Mouse (Mus musculus): ENCODE data around the gene Tmem164. TPM values are rescaled to one million over a fixed set of nuclear protein-coding genes. Genes with fewer than 3 reads are reported as not detected.

Tmem164 gene
- polyA plus RNA-seq, 1 experiment from 2014 or later: 11.0 TPM

GRCm38 (mm10) chrX:142832221-142832620 lies 151.0 kb downstream of the Tmem164 start:
- Histone ChIP-seq H3K9me3 (replicated peaks; ENCODE audit: control insufficient read depth, low read length) (no peaks in the 10 kb centered on the region), H3K4me3 (ENCODE audit: low read depth, low read length) (no peak overlapping the region), H3K27me3 (replicated peaks; ENCODE audit: control insufficient read depth, insufficient read depth, low read length) (no peaks in the 10 kb centered on the region), H3K36me3 (ENCODE audit: control insufficient read depth, insufficient read depth, low read length) (no peaks in the 10 kb centered on the region), H3K4me1 (ENCODE audit: control insufficient read depth, insufficient read depth, low read length) (no peaks in the 10 kb centered on the region), H3K4me2 (ENCODE audit: low read length) (no peak overlapping the region), H3K27ac (ENCODE audit: low read depth, low read length) (no peak overlapping the region), H3K9ac (ENCODE audit: low read length) (no peak overlapping the region)
- WGBS: 67% methylated on average over 3 of the region's 3 CpGs
- ATAC-seq (no peak), DNase-seq (ENCODE audit: low spot score) (no peak)

GRCm38 (mm10) chrX:142833164-142833796 lies 152.1 kb downstream of the Tmem164 start:
- DNase-seq (ENCODE audit: low spot score) (no peak), ATAC-seq (no peak)
- Histone ChIP-seq H3K9me3 (replicated peaks; ENCODE audit: control insufficient read depth, low read length) (no peaks in the 10 kb centered on the region), H3K9ac (ENCODE audit: low read length) (no peak overlapping the region), H3K4me2 (ENCODE audit: low read length) (no peak overlapping the region), H3K27ac (ENCODE audit: low read depth, low read length) (no peak overlapping the region), H3K4me3 (ENCODE audit: low read depth, low read length) (no peak overlapping the region), H3K27me3 (replicated peaks; ENCODE audit: control insufficient read depth, insufficient read depth, low read length) (no peaks in the 10 kb centered on the region), H3K36me3 (ENCODE audit: control insufficient read depth, insufficient read depth, low read length) (no peaks in the 10 kb centered on the region), H3K4me1 (ENCODE audit: control insufficient read depth, insufficient read depth, low read length) (no peaks in the 10 kb centered on the region)
- 86% methylated on average over 13 of the region's 13 CpGs for WGBS

GRCm38 (mm10) chrX:142834807-142835206 lies 153.6 kb downstream of the Tmem164 start:
- Histone ChIP-seq H3K9ac (ENCODE audit: low read length) (no peak overlapping the region), H3K27me3 (replicated peaks; ENCODE audit: control insufficient read depth, insufficient read depth, low read length) (no peaks in the 10 kb centered on the region), H3K4me2 (ENCODE audit: low read length) (no peak overlapping the region), H3K36me3 (ENCODE audit: control insufficient read depth, insufficient read depth, low read length) (no peaks in the 10 kb centered on the region), H3K4me3 (ENCODE audit: low read depth, low read length) (no peak overlapping the region), H3K4me1 (ENCODE audit: control insufficient read depth, insufficient read depth, low read length) (no peaks in the 10 kb centered on the region), H3K9me3 (replicated peaks; ENCODE audit: control insufficient read depth, low read length) (no peaks in the 10 kb centered on the region), H3K27ac (ENCODE audit: low read depth, low read length) (no peak overlapping the region)
- DNase-seq (ENCODE audit: low spot score) (no peak), ATAC-seq (no peak)
- 93% methylated on average over 6 of the region's 6 CpGs for whole genome bisulfite sequencing

GRCm38 (mm10) chrX:142836399-142836798 lies 155.2 kb downstream of the Tmem164 start:
- H3K9ac ChIP-seq (ENCODE audit: low read length): no peak overlapping the region
- no peak overlapping the region for H3K27ac ChIP-seq (ENCODE audit: low read depth, low read length)
- ATAC-seq (no peak), DNase-seq (ENCODE audit: low spot score) (no peak)
- no peaks in the 10 kb centered on the region for H3K27me3 ChIP-seq (replicated peaks; ENCODE audit: control insufficient read depth, insufficient read depth, low read length)
- H3K4me2 ChIP-seq (ENCODE audit: low read length): no peak overlapping the region
- WGBS: 94% methylated on average over 7 of the region's 7 CpGs
- H3K9me3 ChIP-seq (replicated peaks; ENCODE audit: control insufficient read depth, low read length): no peaks in the 10 kb centered on the region
- no peak overlapping the region for H3K4me3 ChIP-seq (ENCODE audit: low read depth, low read length)
- H3K36me3 ChIP-seq (ENCODE audit: control insufficient read depth, insufficient read depth, low read length): no peaks in the 10 kb centered on the region
- H3K4me1 ChIP-seq (ENCODE audit: control insufficient read depth, insufficient read depth, low read length): no peaks in the 10 kb centered on the region

GRCm38 (mm10) chrX:142837316-142837715 lies 156.1 kb downstream of the Tmem164 start:
- DNase-seq (ENCODE audit: low spot score): no peak
- Histone ChIP-seq H3K4me1 (ENCODE audit: control insufficient read depth, insufficient read depth, low read length) (no peaks in the 10 kb centered on the region), H3K9ac (ENCODE audit: low read length) (no peak overlapping the region), H3K27me3 (replicated peaks; ENCODE audit: control insufficient read depth, insufficient read depth, low read length) (no peaks in the 10 kb centered on the region), H3K27ac (ENCODE audit: low read depth, low read length) (no peak overlapping the region), H3K4me2 (ENCODE audit: low read length) (no peak overlapping the region), H3K9me3 (replicated peaks; ENCODE audit: control insufficient read depth, low read length) (no peaks in the 10 kb centered on the region), H3K4me3 (ENCODE audit: low read depth, low read length) (no peak overlapping the region), H3K36me3 (ENCODE audit: control insufficient read depth, insufficient read depth, low read length) (no peaks in the 10 kb centered on the region)
- WGBS: 87% methylated on average over 3 of the region's 3 CpGs
- no peak for ATAC-seq

- Histone ChIP-seq H3K27ac (ENCODE audit: low read depth, low read length) (no peak overlapping the region), H3K36me3 (ENCODE audit: control insufficient read depth, insufficient read depth, low read length) (no peaks in the 10 kb centered on the region), H3K9me3 (replicated peaks; ENCODE audit: control insufficient read depth, low read length) (no peaks in the 10 kb centered on the region), H3K4me3 (ENCODE audit: low read depth, low read length) (no peak overlapping the region), H3K9ac (ENCODE audit: low read length) (no peak overlapping the region), H3K27me3 (replicated peaks; ENCODE audit: control insufficient read depth, insufficient read depth, low read length) (no peaks in the 10 kb centered on the region), H3K4me1 (ENCODE audit: control insufficient read depth, insufficient read depth, low read length) (no peaks in the 10 kb centered on the region), H3K4me2 (ENCODE audit: low read length) (no peak overlapping the region)
- no peak for ATAC-seq
- WGBS: 84% methylated on average over 2 of the region's 2 CpGs
- DNase-seq (ENCODE audit: low spot score): no peak
These were observed 157.6 kb downstream of the Tmem164 start for GRCm38 (mm10) chrX:142838841-142839240.

GRCm38 (mm10) chrX:142839411-142839810 lies 158.2 kb downstream of the Tmem164 start:
- H3K27me3 ChIP-seq (replicated peaks; ENCODE audit: control insufficient read depth, insufficient read depth, low read length): no peaks in the 10 kb centered on the region
- no peak for ATAC-seq
- no peak overlapping the region for H3K27ac ChIP-seq (ENCODE audit: low read depth, low read length)

GRCm38 (mm10) chrX:142841916-142842315 lies 160.7 kb downstream of the Tmem164 start:
- no peak overlapping the region for H3K27ac ChIP-seq (ENCODE audit: low read depth, low read length)
- H3K4me3 ChIP-seq (ENCODE audit: low read depth, low read length): no peak overlapping the region
- no peaks in the 10 kb centered on the region for H3K36me3 ChIP-seq (ENCODE audit: control insufficient read depth, insufficient read depth, low read length)
- H3K27me3 ChIP-seq (replicated peaks; ENCODE audit: control insufficient read depth, insufficient read depth, low read length): no peaks in the 10 kb centered on the region
- H3K4me2 ChIP-seq (ENCODE audit: low read length): no peak overlapping the region
- no peak overlapping the region for H3K9ac ChIP-seq (ENCODE audit: low read length)
- ATAC-seq (no peak), DNase-seq (ENCODE audit: low spot score) (no peak)
- no peaks in the 10 kb centered on the region for H3K9me3 ChIP-seq (replicated peaks; ENCODE audit: control insufficient read depth, low read length)
- H3K4me1 ChIP-seq (ENCODE audit: control insufficient read depth, insufficient read depth, low read length): no peaks in the 10 kb centered on the region
- WGBS: 73% methylated on average over 4 of the region's 4 CpGs

More at GRCm38 (mm10) chrX:142839411-142839810, 158.2 kb downstream of the Tmem164 start:
- H3K4me2 ChIP-seq (ENCODE audit: low read length): no peak overlapping the region
- no peaks in the 10 kb centered on the region for H3K36me3 ChIP-seq (ENCODE audit: control insufficient read depth, insufficient read depth, low read length)
- DNase-seq (ENCODE audit: low spot score): no peak
- H3K4me3 ChIP-seq (ENCODE audit: low read depth, low read length): no peak overlapping the region
- 87% methylated on average over 7 of the region's 7 CpGs for WGBS
- H3K9ac ChIP-seq (ENCODE audit: low read length): no peak overlapping the region
- H3K4me1 ChIP-seq (ENCODE audit: control insufficient read depth, insufficient read depth, low read length): no peaks in the 10 kb centered on the region
- no peaks in the 10 kb centered on the region for H3K9me3 ChIP-seq (replicated peaks; ENCODE audit: control insufficient read depth, low read length)

GRCm38 (mm10) chrX:142846266-142846665 lies 165.1 kb downstream of the Tmem164 start:
- WGBS: 84% methylated on average over 6 of the region's 6 CpGs
- no peak for ATAC-seq
- no peaks in the 10 kb centered on the region for H3K27me3 ChIP-seq (replicated peaks; ENCODE audit: control insufficient read depth, insufficient read depth, low read length)

More at GRCm38 (mm10) chrX:142846266-142846665, 165.1 kb downstream of the Tmem164 start:
- Histone ChIP-seq H3K4me1 (ENCODE audit: control insufficient read depth, insufficient read depth, low read length) (no peaks in the 10 kb centered on the region), H3K27ac (ENCODE audit: low read depth, low read length) (no peak overlapping the region), H3K9ac (ENCODE audit: low read length) (no peak overlapping the region), H3K4me3 (ENCODE audit: low read depth, low read length) (no peak overlapping the region), H3K4me2 (ENCODE audit: low read length) (no peak overlapping the region), H3K9me3 (replicated peaks; ENCODE audit: control insufficient read depth, low read length) (no peaks in the 10 kb centered on the region), H3K36me3 (ENCODE audit: control insufficient read depth, insufficient read depth, low read length) (no peaks in the 10 kb centered on the region)
- DNase-seq (ENCODE audit: low spot score): no peak

Measured in forebrain, embryonic 14.5 days (tissue).